Mouse (Mus musculus): ENCODE results near the gene Agpat2.
A peak's percentile ranks its signal among the peaks of the same experiment; 100 is the strongest.

DNA sequence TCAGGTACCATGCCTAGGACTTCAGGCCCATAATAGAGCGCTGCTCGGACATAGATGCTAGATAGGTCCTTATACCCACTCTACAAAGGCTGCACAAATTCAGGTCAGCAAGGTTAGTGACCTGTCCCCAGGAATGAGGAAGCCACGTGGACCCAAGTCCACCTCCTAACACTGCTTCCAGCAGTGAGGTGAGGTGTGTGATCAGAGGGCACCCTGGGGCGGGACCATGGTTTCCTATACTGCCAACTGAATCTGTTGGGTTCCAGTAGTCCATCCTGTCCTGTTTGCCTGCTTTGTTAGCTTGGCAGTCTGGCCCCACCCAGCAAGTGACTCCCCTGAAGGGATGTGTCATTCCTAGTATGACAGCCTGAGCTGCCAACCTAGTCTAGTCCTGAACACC lies 4.3 kb downstream of the Agpat2 start:
- TF ChIP-seq POLR2A (IDR thresholded peaks at IDR 0.05; ENCODE audit: low read depth, low read length) (peak; percentile 32; the same call in 1 of the 2 replicates), CTCF (IDR thresholded peaks at IDR 0.05; ENCODE audit: extremely low read depth, insufficient read length, insufficient replicate concordance, low read depth, low read length) (no peak)
